Mouse (Mus musculus): ENCODE data around the gene Neu3. TPM values are rescaled to one million over a fixed set of nuclear protein-coding genes. Genes with fewer than 3 reads are reported as not detected.
A peak's percentile ranks its signal among the peaks of the same experiment; 100 is the strongest.

Gene Neu3
- polyA plus RNA-seq, 1 experiment from 2014 or later, result 2.9 TPM

- H3K27ac ChIP-seq (ENCODE audit: low read depth), result peak overlapping the region; percentile 89
- ATAC-seq (no peak), DNase-seq (no peak)
- H3K4me1 ChIP-seq (ENCODE audit: insufficient read depth), result peaks cover 8% of the 10 kb centered on the region
- TF ChIP-seq EP300 (IDR thresholded peaks at IDR 0.05; ENCODE audit: low read depth), result no peak
- TF ChIP-seq CTCF (IDR thresholded peaks at IDR 0.05; ENCODE audit: low read depth), result peak; percentile 8; the same call in 1 of the 2 replicates
- no peak overlapping the region for H3K4me2 ChIP-seq (ENCODE audit: low read depth, low read length)
- no peaks in the 10 kb centered on the region for H3K9me3 ChIP-seq (ENCODE audit: low read length)
- 78% methylated on average over 3 of the region's 3 CpGs for WGBS (ENCODE audit: insufficient replicate concordance)
- no peaks in the 10 kb centered on the region for H3K27me3 ChIP-seq (ENCODE audit: insufficient read depth, low read length)
- no peak overlapping the region for H3K9ac ChIP-seq (replicated peaks)
- no peak overlapping the region for H3K4me3 ChIP-seq (ENCODE audit: low read depth, low read length)
- H3K36me3 ChIP-seq (replicated peaks; ENCODE audit: insufficient read depth, low read length), result peaks cover 36% of the 10 kb centered on the region
Measured at GRCm38 (mm10) chr7:99838241-99838640, 10.0 kb upstream of the Neu3 start.

GRCm38 (mm10) chr7:99837358-99838071, 9.3 kb upstream of the Neu3 start:
- Histone ChIP-seq H3K9ac (replicated peaks) (no peak overlapping the region), H3K4me1 (ENCODE audit: insufficient read depth) (peaks cover 10% of the 10 kb centered on the region), H3K4me3 (ENCODE audit: low read depth, low read length) (no peak overlapping the region), H3K4me2 (ENCODE audit: low read depth, low read length) (no peak overlapping the region), H3K27ac (ENCODE audit: low read depth) (peak overlapping the region; percentile 89), H3K36me3 (replicated peaks; ENCODE audit: insufficient read depth, low read length) (peaks cover 30% of the 10 kb centered on the region), H3K9me3 (ENCODE audit: low read length) (no peaks in the 10 kb centered on the region), H3K27me3 (ENCODE audit: insufficient read depth, low read length) (no peaks in the 10 kb centered on the region)
- DNase-seq, result peak; percentile 52
- WGBS (ENCODE audit: insufficient replicate concordance), result 55% methylated on average over 6 of the region's 6 CpGs
- TF ChIP-seq CTCF (IDR thresholded peaks at IDR 0.05; ENCODE audit: low read depth), result no peak
- no peak for TF ChIP-seq EP300 (IDR thresholded peaks at IDR 0.05; ENCODE audit: low read depth)
- ATAC-seq, result peak; percentile 98

DNA sequence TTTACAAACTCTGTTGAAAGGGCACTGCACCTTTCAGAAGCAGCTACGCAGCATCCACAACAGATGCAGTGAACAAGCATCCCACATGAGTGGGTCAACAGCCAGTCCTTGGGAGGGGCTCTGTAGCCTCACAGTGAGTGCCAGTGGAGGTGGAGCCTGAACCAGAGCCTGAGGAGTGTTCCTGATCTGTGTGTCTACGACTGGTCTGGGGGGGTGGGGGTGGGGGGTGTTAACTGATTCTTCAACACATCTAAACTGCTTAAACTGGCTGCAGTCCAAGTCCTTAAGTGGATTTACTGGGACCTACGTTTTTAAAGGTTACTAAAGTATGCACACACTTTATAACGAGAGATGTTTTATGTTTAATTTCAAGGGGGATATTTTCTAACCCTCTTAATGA, 8.6 kb upstream of the Neu3 start:
- no peak for ATAC-seq
- no peak overlapping the region for H3K4me3 ChIP-seq (ENCODE audit: low read depth, low read length)
- no peak for TF ChIP-seq EP300 (IDR thresholded peaks at IDR 0.05; ENCODE audit: low read depth)
- TF ChIP-seq CTCF (IDR thresholded peaks at IDR 0.05; ENCODE audit: low read depth), result no peak

GRCm38 (mm10) chr7:99834314-99834853, 6.2 kb upstream of the Neu3 start:
- H3K27ac ChIP-seq (ENCODE audit: low read depth), result no peak overlapping the region
- no peak overlapping the region for H3K9ac ChIP-seq (replicated peaks)
- no peaks in the 10 kb centered on the region for H3K9me3 ChIP-seq (ENCODE audit: low read length)
- ATAC-seq, result no peak
- H3K27me3 ChIP-seq (ENCODE audit: insufficient read depth, low read length), result no peaks in the 10 kb centered on the region
- peaks cover 9% of the 10 kb centered on the region for H3K36me3 ChIP-seq (replicated peaks; ENCODE audit: insufficient read depth, low read length)
- no peak overlapping the region for H3K4me2 ChIP-seq (ENCODE audit: low read depth, low read length)
- TF ChIP-seq CTCF (IDR thresholded peaks at IDR 0.05; ENCODE audit: low read depth), result no peak
- TF ChIP-seq EP300 (IDR thresholded peaks at IDR 0.05; ENCODE audit: low read depth), result no peak
- H3K4me3 ChIP-seq (ENCODE audit: low read depth, low read length), result no peak overlapping the region
- DNase-seq, result no peak
- peaks cover 10% of the 10 kb centered on the region for H3K4me1 ChIP-seq (ENCODE audit: insufficient read depth)
- WGBS (ENCODE audit: insufficient replicate concordance), result 76% methylated on average over 5 of the region's 5 CpGs

More for the DNA sequence above, 8.6 kb upstream of the Neu3 start:
- Histone ChIP-seq H3K4me1 (ENCODE audit: insufficient read depth) (peaks cover 10% of the 10 kb centered on the region), H3K27me3 (ENCODE audit: insufficient read depth, low read length) (no peaks in the 10 kb centered on the region), H3K9me3 (ENCODE audit: low read length) (no peaks in the 10 kb centered on the region), H3K4me2 (ENCODE audit: low read depth, low read length) (no peak overlapping the region), H3K9ac (replicated peaks) (no peak overlapping the region), H3K36me3 (replicated peaks; ENCODE audit: insufficient read depth, low read length) (peaks cover 24% of the 10 kb centered on the region), H3K27ac (ENCODE audit: low read depth) (no peak overlapping the region)
- DNase-seq, result no peak
- 63% methylated on average over 4 of the region's 4 CpGs for WGBS (ENCODE audit: insufficient replicate concordance)

GRCm38 (mm10) chr7:99833846-99834222, 5.6 kb upstream of the Neu3 start:
- Histone ChIP-seq H3K27ac (ENCODE audit: low read depth) (no peak overlapping the region), H3K36me3 (replicated peaks; ENCODE audit: insufficient read depth, low read length) (peaks cover 9% of the 10 kb centered on the region), H3K4me2 (ENCODE audit: low read depth, low read length) (no peak overlapping the region), H3K9ac (replicated peaks) (no peak overlapping the region), H3K4me3 (ENCODE audit: low read depth, low read length) (no peak overlapping the region), H3K9me3 (ENCODE audit: low read length) (no peaks in the 10 kb centered on the region), H3K27me3 (ENCODE audit: insufficient read depth, low read length) (no peaks in the 10 kb centered on the region), H3K4me1 (ENCODE audit: insufficient read depth) (peaks cover 8% of the 10 kb centered on the region)
- no peak for TF ChIP-seq CTCF (IDR thresholded peaks at IDR 0.05; ENCODE audit: low read depth)
- no peak for TF ChIP-seq EP300 (IDR thresholded peaks at IDR 0.05; ENCODE audit: low read depth)
- no peak for ATAC-seq
- 80% methylated on average over 2 of the region's 2 CpGs for WGBS (ENCODE audit: insufficient replicate concordance)
- no peak for DNase-seq

- ATAC-seq (no peak), DNase-seq (no peak)
- 66% methylated on average over 5 of the region's 5 CpGs for WGBS (ENCODE audit: insufficient replicate concordance)
Measured at GRCm38 (mm10) chr7:99833115-99833845, 5.1 kb upstream of the Neu3 start.

More at GRCm38 (mm10) chr7:99833115-99833845, 5.1 kb upstream of the Neu3 start:
- TF ChIP-seq EP300 (IDR thresholded peaks at IDR 0.05; ENCODE audit: low read depth) (no peak), CTCF (IDR thresholded peaks at IDR 0.05; ENCODE audit: low read depth) (no peak)
- no peaks in the 10 kb centered on the region for H3K9me3 ChIP-seq (ENCODE audit: low read length)
- H3K4me3 ChIP-seq (ENCODE audit: low read depth, low read length), result no peak overlapping the region
- no peak overlapping the region for H3K27ac ChIP-seq (ENCODE audit: low read depth)
- H3K9ac ChIP-seq (replicated peaks), result no peak overlapping the region
- no peaks in the 10 kb centered on the region for H3K27me3 ChIP-seq (ENCODE audit: insufficient read depth, low read length)
- H3K4me2 ChIP-seq (ENCODE audit: low read depth, low read length), result no peak overlapping the region
- peaks cover 9% of the 10 kb centered on the region for H3K4me1 ChIP-seq (ENCODE audit: insufficient read depth)
- peaks cover 4% of the 10 kb centered on the region for H3K36me3 ChIP-seq (replicated peaks; ENCODE audit: insufficient read depth, low read length)

Measured in liver, postnatal 0 days (tissue).